Mouse (Mus musculus) ES-Bruce4 (cell line): Measurements from ENCODE around the gene Tmem35b. TPM values are rescaled to one million over a fixed set of nuclear protein-coding genes. Genes with fewer than 3 reads are reported as not detected.
A peak's percentile ranks its signal among the peaks of the same experiment; 100 is the strongest.
"Not testable (repeated sequence)": the region's sequence is repeated elsewhere in the genome, so short reads cannot be mapped to it uniquely, and the experiment has no call there.

Experiments used
- H3K27ac ChIP-seq: 2 replicates; pipeline ENCODE4 v1.5.1; 2012; ENCODE audit warnings: low read length, inconsistent platforms; ENCODE audit not compliant: insufficient read depth
- H3K27me3 ChIP-seq: 2 replicates; pipeline ENCODE4 v1.6.1; 2012; ENCODE audit warnings: mild to moderate bottlenecking, low read length, inconsistent platforms; ENCODE audit not compliant: control insufficient read depth, poor library complexity, insufficient read depth, severe bottlenecking
- H3K36me3 ChIP-seq: 2 replicates; pipeline ENCODE4 v1.6.1; 2012; ENCODE audit warnings: inconsistent platforms, mild to moderate bottlenecking, low read length, moderate library complexity; ENCODE audit not compliant: control insufficient read depth, poor library complexity, insufficient read depth, severe bottlenecking
- H3K4me1 ChIP-seq: one replicate; pipeline ENCODE4 v1.8.1; 2011; ENCODE audit warnings: low read length; ENCODE audit not compliant: control insufficient read depth, insufficient read depth
- H3K4me3 ChIP-seq: 2 replicates; pipeline ENCODE4 v1.5.1; 2011; ENCODE audit warnings: low read depth, mild to moderate bottlenecking, low read length
- H3K9ac ChIP-seq: 2 replicates; pipeline ENCODE4 v1.6.1; 2012; ENCODE audit warnings: low read depth, mild to moderate bottlenecking, inconsistent platforms; ENCODE audit not compliant: poor library complexity, severe bottlenecking
- H3K9me3 ChIP-seq: replicated peaks from 2 replicates; pipeline ENCODE4 v1.6.1; 2012; ENCODE audit warnings: mild to moderate bottlenecking, low read length, inconsistent platforms; ENCODE audit not compliant: control insufficient read depth, poor library complexity, insufficient read depth, severe bottlenecking
- CTCF ChIP-seq: IDR thresholded peaks from one replicate; pipeline ENCODE4 v1.8.1; 2011; ENCODE audit warnings: low read depth, low read length
- EP300 ChIP-seq: IDR thresholded peaks from 2 replicates; pipeline ENCODE4 v1.6.1; 2011; ENCODE audit warnings: low read depth, low read length; ENCODE audit not compliant: insufficient read depth
- POLR2A ChIP-seq: IDR thresholded peaks from one replicate; pipeline ENCODE4 v1.8.1; 2011; ENCODE audit warnings: low read length; ENCODE audit not compliant: insufficient read depth
- polyA plus RNA-seq: library from polyadenylated mRNA; stranded (reverse); fragments of >200 nt; gene quantifications from 2 replicates; pipeline ENCODE4 v1.2.4, GENCODE M21; 2011; ENCODE audit warnings: low read depth; ENCODE audit not compliant: missing spikeins, insufficient read depth, insufficient read length

The Tmem35b gene
- polyA plus RNA-seq, 1 experiment: 10.0 TPM

- TF ChIP-seq POLR2A: no peak
- TF ChIP-seq CTCF: no peak
- TF ChIP-seq EP300: no peak
- Histone ChIP-seq H3K4me3 (no peak overlapping the region), H3K4me1 (no peaks in the 10 kb centered on the region), H3K27ac (no peak overlapping the region), H3K36me3 (peaks cover 2% of the 10 kb centered on the region), H3K9me3 (no peaks in the 10 kb centered on the region), H3K27me3 (no peaks in the 10 kb centered on the region), H3K9ac (no peak overlapping the region)
Measured at GRCm38 (mm10) chr4:127091188-127091587, 32.3 kb upstream of the Tmem35b start.

GRCm38 (mm10) chr4:127095090-127095489, 28.4 kb upstream of the Tmem35b start:
- Histone ChIP-seq H3K4me3 (no peak overlapping the region), H3K36me3 (no peaks in the 10 kb centered on the region; the same call in 1 of the 2 replicates), H3K4me1 (no peaks in the 10 kb centered on the region), H3K9me3 (no peaks in the 10 kb centered on the region), H3K27ac (no peak overlapping the region), H3K27me3 (no peaks in the 10 kb centered on the region), H3K9ac (no peak overlapping the region)
- TF ChIP-seq POLR2A (no peak), CTCF (no peak), EP300 (no peak)

GRCm38 (mm10) chr4:127099552-127099951, 23.9 kb upstream of the Tmem35b start:
- not testable (repeated sequence) for H3K4me1 ChIP-seq, H3K27me3 ChIP-seq, H3K4me3 ChIP-seq, H3K9me3 ChIP-seq, H3K27ac ChIP-seq, H3K36me3 ChIP-seq, H3K9ac ChIP-seq

GRCm38 (mm10) chr4:127107566-127107965, 15.9 kb upstream of the Tmem35b start:
- Histone ChIP-seq H3K36me3 (peaks cover 2% of the 10 kb centered on the region), H3K27me3 (no peaks in the 10 kb centered on the region), H3K4me1 (no peaks in the 10 kb centered on the region), H3K9me3 (0 out of 2 replicates have a peak, but pooled peaks cover 3% of the 10 kb centered on the region), H3K27ac (no peak overlapping the region), H3K4me3 (no peak overlapping the region), H3K9ac (no peak overlapping the region)
- TF ChIP-seq POLR2A (no peak), CTCF (no peak), EP300 (no peak)

DNA sequence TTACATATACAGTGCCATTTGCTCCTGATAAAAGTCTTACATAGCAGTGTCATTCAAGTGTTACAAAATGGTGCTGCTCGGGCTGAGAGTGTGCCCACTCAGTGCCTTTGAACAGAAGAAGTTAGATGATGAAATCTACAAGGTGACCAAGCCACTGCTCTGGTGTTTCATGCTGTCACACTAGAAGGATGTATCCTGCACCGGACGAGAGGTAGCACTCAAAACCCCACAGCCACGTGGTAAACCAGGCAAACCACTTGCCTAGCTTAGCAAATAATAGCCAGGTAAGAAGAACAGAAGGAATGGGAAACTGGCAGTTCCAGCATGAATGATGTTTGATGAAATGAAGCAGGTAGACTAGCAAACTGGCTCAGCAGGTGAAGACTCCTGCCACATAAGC, 12.9 kb upstream of the Tmem35b start:
- H3K9ac ChIP-seq: no peak overlapping the region
- H3K27ac ChIP-seq: no peak overlapping the region
- 0 out of 2 replicates have a peak, but pooled peaks cover 3% of the 10 kb centered on the region for H3K9me3 ChIP-seq
- TF ChIP-seq EP300 (no peak), CTCF (no peak), POLR2A (no peak)
- no peak overlapping the region for H3K4me3 ChIP-seq
- no peaks in the 10 kb centered on the region for H3K4me1 ChIP-seq
- H3K36me3 ChIP-seq: no peaks in the 10 kb centered on the region; the same call in none of the 2 replicates
- no peaks in the 10 kb centered on the region for H3K27me3 ChIP-seq

DNA sequence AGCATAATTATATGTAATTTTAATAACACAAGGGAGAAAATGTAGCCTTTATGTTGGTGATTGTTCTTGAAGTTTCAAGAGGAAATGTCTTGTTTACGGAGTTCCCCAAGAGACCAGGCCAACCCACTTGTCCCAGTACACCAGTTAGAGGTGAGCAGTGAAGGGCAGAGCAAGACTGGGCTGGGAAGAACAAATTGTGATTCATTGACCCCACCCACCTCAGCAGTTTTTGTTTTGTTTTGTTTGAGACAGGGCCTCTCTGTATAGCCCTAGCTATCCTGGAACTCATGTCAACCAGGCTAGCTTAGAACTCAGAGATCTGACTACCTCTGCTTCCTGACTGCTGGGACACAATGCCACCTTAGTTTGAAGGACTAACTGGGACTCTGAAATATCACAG, 840 bp downstream of the Tmem35b start:
- Histone ChIP-seq H3K27me3 (no peaks in the 10 kb centered on the region), H3K36me3 (0 out of 2 replicates have a peak, but pooled peaks cover 2% of the 10 kb centered on the region), H3K9ac (no peak overlapping the region), H3K4me3 (no peak overlapping the region), H3K4me1 (no peaks in the 10 kb centered on the region), H3K27ac (peak overlapping the region; percentile 90), H3K9me3 (no peaks in the 10 kb centered on the region)
- TF ChIP-seq CTCF (no peak), POLR2A (no peak), EP300 (0 out of 2 replicates have a peak, but pooled peaks have one; percentile 46)
